Mouse (Mus musculus) ovary, postnatal 10 days (tissue): ENCODE measurements around the gene Pdzd2.

Experiments used
- DNase-seq: peaks from one replicate; pipeline ENCODE4 v3.0.0; 2022; ENCODE audit warnings: low spot score

Gene Pdzd2

DNA sequence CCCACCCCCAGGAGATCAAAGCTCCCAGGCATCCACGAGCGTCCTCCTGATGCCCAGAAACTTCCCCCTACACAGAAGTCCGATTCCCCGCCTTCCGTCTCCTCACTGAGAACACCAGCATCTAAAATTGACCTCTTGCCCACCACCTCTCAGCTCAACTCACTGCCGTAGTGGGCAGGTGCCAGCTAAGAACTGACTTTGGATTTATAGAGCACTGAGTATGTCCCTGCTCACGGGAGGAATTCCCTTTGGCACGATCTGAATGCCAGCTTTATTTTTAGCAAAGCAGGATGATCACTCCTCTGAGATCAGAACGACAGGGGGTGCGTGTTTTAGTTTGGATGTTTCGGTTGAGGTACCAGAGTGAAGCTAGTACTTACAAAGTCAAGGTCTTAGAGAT is 7.1 kb downstream of the Pdzd2 start:
- no peak for DNase-seq

GRCm38 (mm10) chr15:12728381-12728780 is 11.3 kb downstream of the Pdzd2 start:
- DNase-seq: no peak

DNA sequence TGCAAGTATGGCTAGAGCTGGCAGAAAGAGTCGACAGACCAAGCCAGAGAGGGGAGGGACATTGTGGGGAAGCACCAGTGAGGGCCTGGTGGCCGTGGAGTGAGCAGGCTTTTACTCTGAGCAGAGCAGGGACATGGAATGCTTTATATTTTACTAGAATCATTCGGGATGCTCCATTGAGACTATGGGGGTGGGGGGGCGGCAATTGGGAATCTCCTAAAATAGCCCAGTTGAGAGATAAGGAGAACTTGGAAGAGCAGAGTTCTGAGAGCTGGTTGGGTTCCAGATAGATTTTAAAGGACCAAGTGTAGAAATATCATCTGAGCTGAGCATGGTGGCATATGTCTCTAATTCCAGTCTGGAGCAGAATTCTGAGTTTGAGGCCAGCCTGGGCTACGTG is 14.5 kb downstream of the Pdzd2 start:
- no peak for DNase-seq

DNA sequence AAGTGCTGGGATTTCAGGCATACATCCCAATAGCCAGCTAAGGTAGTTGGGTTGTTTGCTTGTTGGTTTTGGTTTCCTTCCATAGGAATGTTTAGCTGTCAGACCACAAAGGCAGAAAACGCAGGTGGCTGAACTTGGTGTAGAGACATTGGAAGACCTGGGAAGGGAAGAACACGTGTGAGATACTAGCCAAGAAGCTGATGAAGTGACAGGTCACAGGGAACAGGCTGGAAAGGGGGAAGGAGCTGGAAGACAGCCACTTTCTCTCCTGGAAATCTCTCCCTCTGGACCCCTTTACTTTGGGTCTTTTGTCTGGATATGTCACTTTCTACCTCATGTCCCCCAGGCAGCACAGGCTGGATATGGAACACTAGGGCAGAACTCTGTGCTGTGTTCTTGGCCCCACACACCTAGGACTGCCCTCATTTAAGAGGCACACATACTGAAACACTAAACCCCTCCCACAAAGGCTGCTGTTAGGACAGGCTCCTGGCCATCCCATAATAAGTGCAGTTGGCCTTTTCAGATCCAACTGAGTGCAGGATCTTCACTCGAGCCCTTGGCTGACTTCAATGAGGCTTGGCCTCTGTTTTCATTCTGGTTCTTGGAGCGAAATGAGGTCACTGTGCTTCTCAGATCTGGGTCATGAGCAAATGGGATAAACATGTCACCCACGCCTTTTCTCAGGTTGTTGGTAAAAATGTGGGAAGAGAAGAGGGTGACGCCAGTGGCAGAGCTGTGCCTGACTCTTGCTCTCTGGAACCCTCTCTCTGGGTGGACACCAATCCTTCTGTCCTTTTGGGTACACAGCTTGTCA is 17.8 kb downstream of the Pdzd2 start:
- DNase-seq: no peak

DNA sequence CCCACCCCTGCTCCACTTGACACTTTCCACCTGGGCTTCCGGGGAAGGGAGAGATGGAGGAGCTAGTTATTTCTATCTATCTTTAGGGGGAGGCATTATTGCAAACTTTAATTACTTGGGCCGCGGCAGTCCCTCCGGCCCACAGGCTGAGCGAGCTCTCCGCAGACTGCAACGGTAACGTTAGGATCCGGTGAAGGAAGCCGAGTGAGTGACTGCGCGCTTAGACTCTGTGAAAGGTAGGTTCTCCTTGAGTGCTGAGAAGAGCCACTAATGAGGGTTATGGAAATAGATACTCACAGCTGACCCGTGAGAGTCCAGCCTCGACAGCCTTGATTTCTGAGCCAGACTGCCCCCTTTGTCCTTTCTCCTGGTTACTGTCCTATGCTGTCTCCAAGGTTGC is 20.9 kb downstream of the Pdzd2 start:
- DNase-seq: no peak

DNA sequence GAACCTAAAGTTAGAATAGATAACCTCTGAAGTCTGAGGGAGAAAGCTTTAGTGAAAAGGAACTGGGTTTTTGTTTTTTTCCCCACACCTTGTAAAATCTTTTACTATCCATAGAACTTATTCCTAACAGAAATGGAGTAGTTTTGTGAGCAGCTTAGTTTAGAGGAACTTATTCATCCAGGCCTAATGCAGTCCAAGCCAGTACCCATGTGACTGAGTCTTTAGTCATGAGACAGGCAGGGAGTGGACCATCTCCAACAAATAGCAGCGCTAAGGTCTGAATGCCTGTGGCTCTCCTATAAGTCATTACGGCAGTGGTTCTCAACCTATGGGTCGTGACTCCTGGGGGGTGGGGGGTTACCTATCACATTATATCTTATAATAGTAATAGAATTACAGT is 22.3 kb downstream of the Pdzd2 start:
- DNase-seq: no peak

GRCm38 (mm10) chr15:12716881-12717280 is 22.8 kb downstream of the Pdzd2 start:
- no peak for DNase-seq

DNA sequence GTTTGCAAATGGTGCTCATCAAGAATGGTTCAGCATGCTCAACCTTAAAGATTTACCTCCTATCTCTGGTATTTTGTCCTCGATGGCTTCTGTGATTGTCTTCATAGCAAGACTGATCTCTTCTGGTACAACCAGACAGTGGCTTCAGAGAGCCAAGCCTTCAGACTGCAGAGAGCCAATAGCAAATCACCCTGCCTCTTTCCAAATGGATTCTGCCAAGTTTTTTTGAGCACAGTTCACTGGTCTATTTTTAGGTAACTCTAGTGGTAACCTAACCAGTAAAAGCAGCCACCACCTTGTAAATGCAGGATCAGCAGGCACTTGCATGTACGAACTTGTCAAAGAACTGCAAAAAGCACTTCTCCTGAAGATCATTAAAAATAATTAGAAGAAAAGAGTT is 25.4 kb downstream of the Pdzd2 start:
- DNase-seq: no peak

GRCm38 (mm10) chr15:12713216-12713615 is 26.5 kb downstream of the Pdzd2 start:
- no peak for DNase-seq

DNA sequence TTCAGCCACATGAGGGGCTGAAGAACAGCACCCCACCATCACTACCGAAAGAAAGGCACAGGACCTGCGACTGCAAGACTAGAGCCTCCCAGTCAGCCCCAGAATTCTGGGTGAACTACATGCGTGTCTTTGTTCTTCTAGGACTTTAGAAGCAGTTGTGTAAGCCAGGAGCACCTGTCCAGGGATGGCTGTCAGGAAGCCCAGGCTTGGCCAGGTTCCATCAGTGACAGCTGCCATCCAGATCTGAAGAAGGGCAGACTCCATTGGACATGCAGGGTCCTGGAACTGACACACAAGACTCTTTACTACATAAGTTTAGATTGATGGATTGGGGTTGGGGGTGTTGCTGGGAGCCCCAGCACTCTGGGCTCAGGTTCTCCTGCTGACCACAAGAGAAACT is 29.7 kb downstream of the Pdzd2 start:
- no peak for DNase-seq

DNA sequence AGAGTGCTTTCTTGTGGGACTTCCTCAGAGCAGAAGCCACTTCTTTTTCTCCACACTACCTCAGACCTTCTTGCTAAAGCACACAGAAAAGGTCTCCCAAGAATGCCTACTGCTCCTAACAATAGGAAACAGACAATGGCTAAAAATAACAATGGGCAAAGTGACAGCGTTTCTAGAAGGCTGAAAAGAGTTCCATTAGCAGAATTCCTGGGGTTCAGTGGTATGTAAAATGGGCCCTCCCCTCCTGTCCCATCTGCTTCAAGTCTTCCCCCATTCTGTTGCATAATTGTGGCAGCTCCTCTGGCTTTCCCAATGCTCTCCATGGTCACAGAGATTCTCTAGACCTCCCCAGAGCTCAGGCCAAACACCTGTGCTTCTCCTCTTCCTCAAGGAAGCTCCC is 31.4 kb downstream of the Pdzd2 start:
- no peak for DNase-seq

DNA sequence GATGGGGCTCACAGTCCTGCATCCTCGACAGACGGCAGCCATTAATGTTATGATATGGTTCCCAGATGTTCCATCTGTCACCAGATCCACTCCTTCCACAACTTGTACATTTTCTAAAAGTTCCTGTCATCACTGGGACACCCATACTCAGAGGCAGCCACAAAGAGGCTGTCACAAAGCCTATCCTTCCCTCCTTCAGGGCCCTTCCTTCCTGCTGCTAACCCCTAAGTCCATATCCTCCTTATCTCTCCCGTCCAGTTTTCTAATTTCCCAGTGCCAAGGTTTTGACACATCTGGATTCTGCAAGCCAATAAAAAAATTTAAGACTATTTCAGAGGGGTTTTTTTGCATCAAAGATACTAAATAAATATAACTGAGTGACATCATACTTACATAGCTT is 32.8 kb downstream of the Pdzd2 start:
- no peak for DNase-seq

DNA sequence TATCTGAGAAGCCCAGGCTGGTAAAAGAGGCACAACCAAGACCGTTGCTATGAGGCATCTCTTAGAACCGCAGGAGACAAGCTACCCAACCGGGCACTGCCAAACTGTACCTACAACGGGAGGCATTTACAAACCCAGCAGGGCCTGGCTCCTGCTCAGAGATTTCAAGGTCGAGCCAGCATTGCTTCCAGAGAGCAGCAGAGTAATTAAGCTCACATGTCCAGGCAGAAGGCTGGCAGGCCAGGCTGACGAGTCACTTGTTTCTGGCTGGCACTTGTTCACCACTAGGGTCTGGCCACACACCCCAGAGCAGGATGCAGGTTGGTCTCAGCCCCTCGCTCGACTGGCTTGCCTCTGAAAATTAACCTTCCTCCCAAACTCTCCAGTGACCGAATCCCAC is 39.4 kb downstream of the Pdzd2 start:
- no peak for DNase-seq

GRCm38 (mm10) chr15:12697741-12698140 is 42.0 kb downstream of the Pdzd2 start:
- DNase-seq: no peak

- DNase-seq: no peak
These were observed 42.8 kb downstream of the Pdzd2 start for GRCm38 (mm10) chr15:12696889-12697288.

DNA sequence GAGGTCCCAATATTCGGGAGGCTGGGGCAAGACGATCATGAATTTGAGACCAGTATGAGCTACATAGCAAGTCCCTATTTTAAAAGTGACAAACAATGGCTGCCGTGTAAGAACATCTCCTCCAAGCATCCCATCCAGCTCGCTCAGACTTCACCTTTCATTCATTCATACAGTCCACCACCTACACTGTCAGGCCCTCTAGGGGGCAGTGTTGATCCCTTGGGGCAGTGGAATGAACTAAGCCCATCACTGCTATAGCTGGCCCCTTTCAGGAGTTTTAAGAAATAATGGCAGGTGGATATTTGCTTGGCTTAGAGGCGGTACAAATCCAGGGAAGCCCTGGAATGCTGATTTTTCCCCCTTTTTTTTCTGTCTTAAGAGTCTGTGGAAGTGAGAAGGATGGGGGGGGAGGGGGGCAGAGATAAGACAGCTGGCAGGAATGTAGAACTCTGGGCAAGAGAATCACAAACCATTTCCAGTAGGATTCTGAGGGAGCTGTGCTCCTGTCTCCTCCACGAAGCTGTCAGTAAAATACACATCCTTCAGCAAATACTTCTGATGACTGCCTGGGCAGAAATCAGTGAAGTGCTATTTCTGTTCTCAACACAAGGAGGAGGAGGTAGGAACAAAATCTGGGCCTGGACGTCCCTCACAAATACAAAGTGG is 49.9 kb downstream of the Pdzd2 start:
- DNase-seq: no peak

- DNase-seq: no peak
These were observed 57.2 kb downstream of the Pdzd2 start for GRCm38 (mm10) chr15:12682549-12682948.

DNA sequence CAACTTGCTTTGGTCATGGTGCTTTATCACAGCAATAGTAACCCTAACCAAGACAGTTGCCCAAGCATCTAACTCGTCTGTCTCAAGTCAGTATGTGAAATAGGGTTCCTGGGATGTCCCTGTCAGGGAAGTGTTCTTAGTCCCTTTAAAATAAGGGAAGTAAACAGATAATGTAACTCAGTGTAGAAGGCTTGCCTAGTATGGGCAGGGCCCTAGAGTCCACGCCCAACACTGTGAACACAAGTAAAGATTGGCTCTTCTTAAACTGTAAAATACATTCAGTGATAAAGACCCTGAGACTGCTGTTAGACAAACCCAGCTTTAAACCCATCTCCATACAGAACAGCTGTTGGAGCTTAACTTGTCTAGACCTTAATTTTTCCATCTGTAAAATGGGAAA is 57.8 kb downstream of the Pdzd2 start:
- no peak for DNase-seq

DNA sequence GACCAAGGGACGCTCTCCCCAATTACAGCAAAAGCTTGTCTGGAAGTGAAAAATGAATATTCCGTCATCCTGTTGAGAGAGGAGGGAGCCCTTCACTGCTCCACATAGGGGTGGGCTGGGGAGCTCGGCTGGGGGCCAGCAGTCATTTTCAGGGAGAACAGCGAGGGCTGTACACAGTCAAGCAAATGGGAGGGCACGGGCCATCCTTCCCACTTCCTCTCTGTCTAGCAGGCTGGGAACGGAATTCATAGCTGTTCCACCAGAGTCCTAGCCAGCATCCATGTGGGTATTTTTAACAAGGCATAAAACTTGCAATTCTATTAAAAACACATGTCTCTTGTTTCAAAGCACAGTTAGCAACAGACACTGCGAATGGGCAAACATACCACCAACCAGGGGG is 59.0 kb downstream of the Pdzd2 start:
- no peak for DNase-seq

DNA sequence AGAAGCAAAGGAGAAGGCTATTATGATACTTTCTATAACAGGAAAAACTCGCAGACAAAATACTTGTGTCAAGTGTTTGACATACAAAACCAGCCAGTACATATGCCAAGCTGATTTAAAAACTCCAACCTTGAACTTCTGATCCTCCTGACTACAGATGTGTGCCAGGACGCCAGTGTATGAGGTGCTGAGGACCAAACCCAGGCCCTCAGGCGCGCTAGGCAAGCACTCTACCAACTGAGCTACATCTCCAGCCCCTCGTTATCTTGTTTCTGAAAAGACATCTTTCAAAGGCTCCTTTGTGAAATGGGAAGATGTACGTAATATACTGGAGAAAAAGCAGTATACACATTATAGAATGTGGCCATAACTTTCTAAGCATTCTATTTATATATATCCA is 59.7 kb downstream of the Pdzd2 start:
- no peak for DNase-seq

DNA sequence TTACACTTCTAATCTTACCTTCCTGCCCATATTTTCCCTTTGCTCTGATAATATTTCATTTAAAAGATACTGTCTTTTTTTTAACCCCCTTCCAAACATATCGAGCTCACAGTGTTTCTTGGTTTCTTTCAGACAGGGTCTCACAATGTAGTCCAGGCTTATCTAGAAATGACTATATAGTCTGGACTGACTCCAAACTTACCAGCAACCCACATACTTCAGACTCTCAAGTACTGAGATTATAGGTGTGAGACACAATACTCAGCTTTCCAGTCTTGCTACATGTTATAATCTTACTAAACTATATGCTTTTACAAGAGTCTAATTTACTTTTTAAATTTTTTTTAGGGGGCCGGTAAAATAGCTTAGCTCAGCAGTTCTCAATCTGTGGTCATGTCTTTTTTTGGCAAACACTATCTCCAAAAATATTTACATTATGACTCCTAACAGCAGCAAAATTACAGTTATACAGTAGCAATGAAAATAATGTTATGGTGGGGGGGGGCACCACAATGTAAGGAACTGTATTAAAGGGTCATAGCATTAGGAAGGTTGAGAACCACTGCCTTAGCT is 61.1 kb downstream of the Pdzd2 start:
- no peak for DNase-seq

GRCm38 (mm10) chr15:12675366-12675765 is 64.4 kb downstream of the Pdzd2 start:
- no peak for DNase-seq

DNA sequence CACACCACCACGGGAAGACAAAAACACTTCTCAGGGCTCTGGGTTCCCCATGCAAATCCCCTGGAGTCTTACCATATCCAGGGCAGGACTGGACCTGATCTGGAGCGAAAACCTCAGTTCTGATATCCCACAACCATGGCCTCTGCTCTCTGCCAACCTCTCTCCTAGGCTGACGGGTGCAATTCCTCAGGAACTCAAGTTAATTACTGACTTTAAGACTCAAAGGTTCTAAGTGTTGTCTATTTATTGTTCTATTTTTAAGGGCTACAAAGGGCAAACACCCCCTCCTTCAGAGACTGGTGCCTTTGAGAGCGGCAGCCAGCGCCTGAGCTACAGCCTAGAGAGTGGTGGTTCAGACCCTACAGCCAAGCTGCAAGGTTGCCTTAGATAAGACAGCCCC is 65.7 kb downstream of the Pdzd2 start:
- DNase-seq: no peak
